Mouse (Mus musculus) lung, adult 2 months (tissue): ENCODE measurements around the gene Ebf1.

ENCODE experiments used
- CTCF ChIP-seq: fragments of 200-500 bp; IDR thresholded peaks from 2 replicates; pipeline ENCODE4 v1.5.1; 2011; ENCODE audit warnings: mild to moderate bottlenecking, low read length, control low read depth; ENCODE audit not compliant: insufficient read depth
- POLR2A ChIP-seq: fragments of 200-500 bp; IDR thresholded peaks from 2 replicates; pipeline ENCODE4 v1.6.1; 2011; ENCODE audit warnings: low read depth, mild to moderate bottlenecking, control low read depth, low read length, borderline replicate concordance; ENCODE audit errors: extremely low read depth

DNA sequence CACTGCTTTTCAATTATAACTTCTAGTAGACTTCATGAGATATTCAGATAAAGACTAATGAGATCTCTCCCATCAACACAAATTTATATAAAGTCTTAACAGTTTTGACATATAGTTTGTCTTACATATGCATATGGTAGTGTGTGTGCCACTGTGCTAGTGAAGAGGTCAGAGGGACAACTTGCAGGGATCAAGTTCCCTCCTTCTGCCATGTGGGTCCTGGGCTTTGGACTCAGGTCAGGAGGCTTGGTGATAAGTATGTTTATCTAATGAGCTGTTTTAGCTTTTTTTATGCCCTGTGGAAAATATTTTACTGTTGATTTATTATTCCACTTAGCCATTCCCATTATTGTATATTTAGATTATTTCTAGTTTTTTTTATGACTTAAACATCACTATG, 93.7 kb downstream of the Ebf1 start:
- TF ChIP-seq CTCF (no peak), POLR2A (no peak)
